Mouse (Mus musculus) erythroblast, embryonic 14.5 days (primary cell): ENCODE results near the gene Marveld1.

Experiments used
- GATA1 ChIP-seq: IDR thresholded peaks from 2 replicates; pipeline ENCODE4 v1.6.1; 2012; ENCODE audit warnings: low read length, inconsistent platforms, mixed read lengths
- TAL1 ChIP-seq: IDR thresholded peaks from 3 replicates; pipeline ENCODE4 v1.6.1; 2012; ENCODE audit warnings: low read length, inconsistent platforms, mixed read lengths

GRCm38 (mm10) chr19:42120451-42120850 is 26.7 kb upstream of the Marveld1 start:
- TF ChIP-seq GATA1 (no peak), TAL1 (no peak)
